Mouse (Mus musculus) gastrocnemius, postnatal 25 days (tissue): Measurements from ENCODE around the gene Dock2. TPM values are rescaled to one million over a fixed set of nuclear protein-coding genes. Genes with fewer than 3 reads are reported as not detected.

Source experiments
- DNase-seq: peaks from one replicate; pipeline ENCODE4 v3.0.0; 2022
- total RNA-seq, 2 experiments: library from RNA; stranded (reverse); gene quantifications; 1 replicate in 1 of 2; 2 replicates in 1 of 2; pipeline ENCODE4 v1.2.3; 2021

The Dock2 gene
- total RNA-seq, 2 experiments from 2014 or later, result 0.69 to 1.1 TPM

DNA sequence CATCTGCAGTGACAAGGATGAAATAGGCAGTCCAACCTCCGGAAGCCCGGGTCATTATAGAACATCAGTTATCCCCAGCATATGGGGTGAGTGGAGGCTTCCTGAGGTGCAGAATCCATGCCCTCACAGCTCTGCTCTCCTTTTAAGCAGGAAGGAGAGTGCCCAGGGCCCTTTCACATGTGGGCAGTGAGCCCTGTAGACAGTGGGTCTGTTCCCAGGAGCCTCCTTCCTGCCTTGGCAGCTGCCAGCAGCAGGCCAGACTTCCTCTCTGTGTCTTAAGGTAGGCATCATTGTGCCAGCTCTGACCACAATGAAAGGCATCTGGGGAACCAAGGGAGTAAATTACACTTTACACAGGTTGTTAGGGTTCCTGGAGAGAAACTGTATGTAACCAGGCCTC is 14.3 kb downstream of the Dock2 start:
- no peak for DNase-seq

- no peak for DNase-seq
These were observed 19.8 kb downstream of the Dock2 start for GRCm38 (mm10) chr11:34763739-34764361.

DNA sequence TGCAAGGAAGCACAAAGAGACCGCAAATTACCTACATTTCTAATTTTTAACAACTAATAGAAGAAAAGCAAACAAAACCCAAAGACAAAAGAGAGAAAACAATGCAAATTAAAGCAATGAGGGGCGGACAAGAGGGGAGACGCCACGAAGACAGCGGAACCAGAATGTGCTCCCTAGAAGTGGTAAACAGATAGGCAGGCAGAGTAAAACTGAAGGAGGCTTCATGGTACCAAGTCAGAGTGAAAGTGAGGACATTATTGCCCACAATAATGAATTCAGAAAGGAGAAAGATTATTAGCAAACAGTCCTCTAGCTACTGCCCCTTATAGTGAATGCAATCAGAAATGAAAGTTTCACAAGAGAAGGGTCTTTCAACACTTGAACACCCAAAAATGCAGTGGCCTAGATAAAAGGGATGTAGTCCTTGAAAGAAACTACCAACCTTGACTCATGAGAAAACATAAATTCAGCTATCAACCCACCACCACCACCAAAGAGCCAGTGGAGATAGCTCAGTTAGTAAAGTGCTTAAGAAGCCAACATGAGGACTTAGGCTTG is 21.0 kb downstream of the Dock2 start:
- DNase-seq, result no peak

DNA sequence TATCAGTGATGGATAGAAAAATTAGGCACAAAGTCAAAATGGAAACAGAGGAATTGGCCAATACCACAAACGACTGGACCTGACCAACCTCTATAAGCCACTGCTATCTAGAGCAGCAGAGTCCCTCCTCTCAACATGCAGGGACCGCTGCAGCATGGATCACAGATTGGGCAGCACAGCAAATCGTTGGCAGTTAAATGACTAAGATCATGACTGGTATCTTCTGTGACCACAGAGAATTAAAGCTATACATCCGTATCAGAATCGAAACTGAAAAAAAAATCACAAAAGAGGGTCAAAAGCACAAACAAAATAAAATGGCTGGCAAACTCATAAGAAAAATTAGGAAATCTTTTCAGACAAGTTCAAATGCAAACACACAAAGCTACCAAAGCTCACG is 21.6 kb downstream of the Dock2 start:
- DNase-seq, result no peak

- DNase-seq, result no peak
These were observed 24.1 kb downstream of the Dock2 start for GRCm38 (mm10) chr11:34759582-34759981.

DNA sequence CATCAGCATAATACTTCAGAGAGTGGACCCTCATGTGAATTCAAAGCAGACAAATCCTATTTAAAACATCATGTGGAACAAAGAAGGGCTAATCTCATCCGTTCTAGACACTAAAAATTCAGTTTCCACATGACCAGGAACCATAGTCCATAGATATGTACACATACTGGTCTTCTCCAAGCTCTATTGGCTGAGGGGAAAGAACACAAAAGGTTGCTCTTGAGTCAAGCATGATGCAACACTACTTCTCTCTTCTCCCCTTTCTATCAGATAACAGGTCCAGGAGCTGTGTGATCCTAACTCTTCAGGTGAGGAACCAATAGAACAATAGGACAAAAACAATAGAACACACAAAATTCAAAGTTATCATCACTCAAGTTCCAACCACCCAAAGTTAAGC is 42.6 kb downstream of the Dock2 start:
- no peak for DNase-seq

- no peak for DNase-seq
These were observed 43.9 kb downstream of the Dock2 start for GRCm38 (mm10) chr11:34739816-34740215.

GRCm38 (mm10) chr11:34738945-34739344 is 44.7 kb downstream of the Dock2 start:
- no peak for DNase-seq

DNA sequence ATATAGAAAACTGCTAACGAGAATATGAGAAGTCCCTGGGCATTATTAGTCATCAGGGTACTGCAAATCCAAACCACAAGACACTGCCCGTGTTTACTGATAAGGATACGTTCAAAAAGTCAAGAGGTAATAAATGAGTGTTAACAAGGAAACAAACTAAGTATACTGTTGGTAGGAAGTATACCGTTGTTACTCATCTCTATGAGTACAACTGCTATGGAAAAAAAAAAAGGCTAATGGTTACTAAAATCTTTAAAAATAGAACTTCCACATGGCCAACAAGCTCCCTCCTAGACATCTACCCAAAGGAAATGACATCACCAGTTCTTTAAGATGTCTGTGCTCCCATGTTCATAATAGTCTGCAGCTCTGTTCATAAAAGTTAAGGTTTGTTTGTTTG is 46.5 kb downstream of the Dock2 start:
- DNase-seq, result no peak

- DNase-seq, result no peak
These were observed 49.7 kb downstream of the Dock2 start for GRCm38 (mm10) chr11:34734033-34734432.

DNA sequence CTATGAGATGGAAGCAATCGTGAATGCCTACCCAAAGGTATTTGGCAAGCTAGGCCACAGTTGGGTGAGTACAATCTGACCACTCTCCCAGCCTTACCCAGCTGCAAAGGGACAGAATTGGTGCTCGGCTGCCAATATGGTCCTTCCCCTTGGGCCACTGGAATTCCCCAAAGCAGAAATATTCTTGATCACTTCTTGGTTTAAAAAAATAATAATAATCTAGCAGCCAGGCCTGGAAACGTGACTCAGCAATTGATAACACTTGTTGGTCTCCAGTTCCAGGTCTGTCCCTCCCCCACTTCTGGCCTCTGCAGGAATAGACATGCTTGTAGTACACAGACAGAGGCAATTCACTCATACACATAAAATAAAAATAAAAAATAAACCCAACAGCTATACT is 56.2 kb downstream of the Dock2 start:
- no peak for DNase-seq

DNA sequence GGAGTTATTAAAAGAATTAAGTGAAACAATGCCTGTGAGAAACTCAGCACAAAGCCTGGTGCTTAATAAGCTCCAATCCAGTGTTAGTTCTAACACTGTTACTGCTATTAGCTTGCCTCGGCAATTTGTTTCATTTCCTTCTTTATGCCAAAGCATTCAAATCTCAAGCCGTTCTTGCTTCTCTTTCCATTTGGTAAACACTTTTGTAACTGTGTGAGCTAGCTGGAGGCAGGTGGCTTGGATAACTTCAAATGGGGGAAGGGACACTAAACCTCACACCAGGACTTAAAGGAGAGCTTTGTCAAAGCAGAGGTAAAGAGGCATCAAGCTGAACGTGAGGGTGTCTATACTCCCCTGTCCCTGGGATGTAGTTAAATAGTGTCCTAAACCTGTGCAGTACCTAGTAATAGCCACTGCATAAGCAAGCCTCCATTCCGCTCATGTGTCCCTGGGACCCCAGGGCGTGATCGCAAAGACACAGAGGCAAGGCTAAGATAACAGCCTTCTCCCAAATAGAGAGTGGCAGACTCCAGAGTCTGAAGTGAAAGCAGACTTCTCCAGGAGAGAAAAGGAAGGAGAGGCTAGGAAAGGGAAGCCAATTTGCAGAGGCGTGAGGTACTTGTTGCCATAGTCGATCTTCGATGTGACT is 56.9 kb downstream of the Dock2 start:
- DNase-seq, result no peak

- DNase-seq, result no peak
These were observed 70.3 kb downstream of the Dock2 start for GRCm38 (mm10) chr11:34713360-34713759.

- no peak for DNase-seq
These were observed 75.4 kb downstream of the Dock2 start for GRCm38 (mm10) chr11:34708278-34708677.

- DNase-seq, result no peak
These were observed 76.3 kb downstream of the Dock2 start for GRCm38 (mm10) chr11:34707360-34707759.

- no peak for DNase-seq
These were observed 78.6 kb downstream of the Dock2 start for GRCm38 (mm10) chr11:34705108-34705446.

DNA sequence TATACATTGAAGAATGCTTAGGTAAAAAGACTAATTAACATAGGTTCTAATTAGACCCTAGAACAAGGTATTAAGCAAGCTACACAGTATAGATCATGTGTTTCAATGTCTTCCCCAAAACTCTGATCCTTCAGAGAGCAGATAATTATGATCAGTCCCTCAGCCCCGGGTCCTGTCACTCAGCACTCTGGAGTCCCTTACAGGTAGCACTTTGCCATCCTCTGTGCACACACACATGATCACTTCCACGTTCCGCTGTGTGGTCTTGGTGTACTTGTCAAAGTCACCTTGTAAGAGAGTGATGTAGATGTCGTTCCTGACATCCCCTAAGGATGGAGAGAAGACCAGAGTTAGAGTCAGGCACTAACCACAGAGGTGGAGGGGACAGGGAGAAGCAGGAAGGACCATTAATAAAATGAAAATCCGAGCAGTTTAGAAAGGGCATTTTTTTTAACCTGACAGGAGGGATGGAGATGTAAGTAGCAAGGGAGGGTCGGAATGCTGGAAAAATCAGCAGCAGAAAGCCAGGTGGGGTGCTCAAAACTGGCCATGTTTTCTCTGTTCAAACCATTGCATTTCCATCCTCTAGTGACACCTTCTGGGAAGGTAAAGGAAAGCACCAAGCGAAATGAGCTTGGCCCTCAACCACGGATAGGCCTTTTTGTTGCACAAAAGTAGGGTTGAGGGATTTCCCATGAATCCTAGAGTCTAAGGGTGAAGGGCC is 79.1 kb downstream of the Dock2 start:
- DNase-seq, result no peak

- no peak for DNase-seq
These were observed 79.8 kb downstream of the Dock2 start for GRCm38 (mm10) chr11:34703851-34704250.

GRCm38 (mm10) chr11:34681790-34682189 is 101.9 kb downstream of the Dock2 start:
- DNase-seq, result no peak

DNA sequence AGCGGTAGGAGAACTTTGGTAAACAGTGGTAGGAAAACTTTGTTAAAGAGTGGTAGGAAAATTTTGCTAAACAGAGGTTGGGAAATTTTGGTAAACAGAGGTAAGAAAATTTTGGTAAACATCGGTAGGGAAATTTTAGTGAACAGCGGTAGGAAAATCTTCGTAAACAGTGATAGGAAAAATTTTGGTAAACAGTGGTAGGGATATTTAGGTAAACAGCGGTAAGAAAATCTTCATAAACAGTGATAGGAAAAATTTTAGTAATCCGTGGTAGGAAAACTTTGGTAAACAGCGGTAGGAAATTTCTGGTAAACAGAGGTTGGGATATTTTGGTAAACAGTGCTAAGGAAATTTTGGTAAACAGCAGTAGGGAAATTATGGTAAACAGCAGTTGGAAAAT is 239.1 kb downstream of the Dock2 start:
- no peak for DNase-seq

DNA sequence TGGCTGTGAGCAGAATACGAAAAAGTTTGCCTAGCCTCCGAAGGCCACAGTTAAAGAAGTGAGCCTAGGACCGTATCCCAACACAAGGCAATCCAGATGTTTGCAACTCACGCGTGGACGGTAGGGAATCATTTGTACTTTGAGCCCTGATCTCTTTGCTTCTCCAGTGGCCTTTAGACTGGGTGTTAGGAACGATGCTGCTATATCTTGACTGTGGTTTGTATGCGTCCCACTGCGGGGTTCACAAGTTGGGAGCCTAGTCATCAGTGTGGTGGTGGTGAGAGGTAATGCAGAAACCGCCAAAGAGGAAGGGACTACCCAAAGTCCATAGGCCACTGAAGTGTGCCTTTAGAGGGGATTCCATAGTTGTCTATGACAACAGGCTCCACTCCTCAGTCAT is 251.6 kb downstream of the Dock2 start:
- DNase-seq, result no peak

- DNase-seq, result no peak
These were observed 252.7 kb downstream of the Dock2 start for GRCm38 (mm10) chr11:34530971-34531370.

DNA sequence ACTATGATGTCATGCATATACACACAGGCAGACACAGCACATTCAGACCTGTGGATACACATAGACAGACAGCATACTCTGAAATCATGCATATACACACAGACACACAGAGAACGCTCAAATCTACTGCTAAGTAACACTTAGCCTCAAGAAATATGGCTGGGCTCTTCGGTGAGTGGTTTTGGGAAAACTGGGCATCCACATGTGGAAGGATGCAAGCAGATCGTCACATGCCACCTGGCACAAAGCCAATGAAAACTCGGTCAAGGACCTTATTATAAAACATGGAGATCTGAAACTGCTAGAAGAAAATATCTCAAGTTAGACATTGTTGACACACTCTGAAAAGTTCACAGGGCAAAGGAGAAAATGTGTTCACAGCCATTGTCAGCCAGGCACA is 255.7 kb downstream of the Dock2 start:
- DNase-seq, result no peak
